Mouse (Mus musculus): ENCODE data around the gene Cnih1.
A peak's percentile ranks its signal among the peaks of the same experiment; 100 is the strongest.
"Not testable (repeated sequence)": the region's sequence is repeated elsewhere in the genome, so short reads cannot be mapped to it uniquely, and the experiment has no call there.

Gene Cnih1

DNA sequence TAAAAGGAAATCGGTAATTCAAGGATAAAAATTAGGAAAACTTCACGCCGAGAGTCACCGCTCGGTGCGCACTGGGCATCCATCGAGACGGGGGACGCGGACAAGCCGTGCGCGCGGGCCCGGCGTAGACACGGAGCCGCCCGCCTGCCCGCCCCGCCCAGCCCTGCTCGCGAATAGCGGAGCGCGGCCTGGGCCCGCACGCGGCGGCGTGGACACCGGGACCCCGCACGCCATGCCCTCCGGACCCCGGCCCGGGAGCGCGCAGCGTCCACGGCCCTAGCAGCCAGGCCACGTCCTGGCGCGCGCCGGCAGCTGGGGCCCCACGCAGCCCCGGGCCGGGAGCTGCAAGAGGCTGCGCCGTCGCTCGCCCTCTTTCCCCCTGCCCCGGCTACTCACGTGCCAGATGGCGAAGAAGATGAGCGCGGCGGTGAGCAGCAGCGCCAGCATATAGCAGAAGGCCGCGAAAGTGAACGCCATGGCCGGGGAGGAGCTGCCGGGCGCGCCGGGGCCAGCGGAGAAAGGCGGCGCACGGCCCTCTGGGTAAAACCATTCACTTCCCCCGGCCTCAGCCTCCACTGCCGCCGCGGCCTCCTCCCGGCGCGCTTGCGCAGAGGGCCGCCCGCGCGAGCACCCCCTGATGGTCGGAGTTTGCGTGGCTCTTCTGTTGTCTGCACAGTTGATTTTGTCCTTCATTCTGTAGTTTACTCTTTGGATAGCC, at the start of gene Cnih1:
TSS of gene Cnih1 (minus strand) at position 625 of the 718 bp plus-strand sequence.
- DNase-seq: peak; percentile 89 to 94

DNA sequence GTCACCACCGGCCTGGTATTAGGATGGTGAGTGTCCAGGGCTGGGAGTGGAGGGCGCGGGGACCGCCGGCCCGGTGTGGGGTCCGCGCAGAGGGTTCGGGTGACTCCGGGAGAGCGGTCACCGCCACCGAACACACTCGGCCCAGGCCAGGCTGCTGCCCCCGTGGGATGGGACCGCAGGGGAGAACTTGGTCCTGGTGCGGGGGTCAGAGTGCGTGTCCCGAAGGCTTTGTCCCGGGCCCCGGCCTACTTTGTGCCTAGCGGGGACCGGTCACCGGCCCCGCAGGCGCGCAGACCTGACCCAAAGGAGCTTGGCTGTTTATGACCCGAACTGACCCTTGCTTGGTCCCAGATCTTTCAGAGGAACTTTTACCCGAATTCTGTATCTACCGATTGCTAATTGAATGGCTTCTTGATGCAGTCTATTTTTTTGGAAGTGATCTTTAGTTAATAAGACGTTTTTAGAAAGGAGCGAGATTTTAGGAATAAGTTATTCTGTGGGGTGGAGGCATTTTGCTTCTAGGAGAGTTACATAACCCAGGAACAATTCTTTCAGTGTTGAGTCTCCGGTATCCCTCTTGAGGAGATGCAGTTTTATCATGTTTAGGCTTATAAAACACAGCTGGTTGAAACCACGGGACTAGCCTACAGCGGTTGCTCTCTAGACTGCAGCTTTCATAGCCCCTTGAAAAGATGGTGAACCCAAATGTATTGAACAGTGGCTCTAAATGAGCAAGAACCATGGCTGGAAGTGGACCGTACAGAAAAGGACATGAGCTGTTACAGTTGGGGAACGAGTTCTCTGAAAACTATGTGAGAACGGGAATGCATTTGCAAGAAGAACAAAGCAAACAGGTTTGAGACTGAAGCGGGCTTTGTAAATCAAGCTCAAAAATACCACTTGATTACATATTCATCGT, 44.4 kb upstream of the Cnih1 start:
- DNase-seq: peak; percentile 35 to 71

DNA sequence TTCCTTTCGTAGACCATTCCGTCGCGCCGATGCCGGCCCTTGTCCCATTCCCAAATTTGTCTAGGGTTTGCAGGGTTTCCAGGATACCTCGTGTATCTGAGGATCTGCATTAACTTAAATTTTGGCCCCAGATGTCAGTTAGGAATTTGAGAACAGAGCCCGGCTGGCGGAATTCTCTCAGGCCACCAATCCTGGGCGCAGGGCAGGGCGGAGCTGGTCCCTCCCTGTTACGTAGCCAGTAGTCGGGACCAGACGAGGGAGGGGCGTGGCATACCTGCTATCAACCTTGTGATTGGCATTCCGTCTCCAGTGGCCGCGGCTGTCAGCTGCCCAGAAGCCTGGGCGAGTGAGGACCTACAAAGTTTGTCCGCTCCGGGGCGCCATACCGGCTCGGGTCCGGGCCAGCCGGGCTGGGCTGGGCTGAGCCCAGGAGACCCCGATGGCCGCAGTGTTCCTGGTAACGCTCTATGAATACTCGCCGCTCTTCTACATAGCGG, 43.7 kb upstream of the Cnih1 start, which contains the start of gene Cgrrf1:
TSS of gene Cgrrf1 (plus strand) at position 289 of the 497 bp plus-strand sequence.
- DNase-seq: peak; percentile 99

DNA sequence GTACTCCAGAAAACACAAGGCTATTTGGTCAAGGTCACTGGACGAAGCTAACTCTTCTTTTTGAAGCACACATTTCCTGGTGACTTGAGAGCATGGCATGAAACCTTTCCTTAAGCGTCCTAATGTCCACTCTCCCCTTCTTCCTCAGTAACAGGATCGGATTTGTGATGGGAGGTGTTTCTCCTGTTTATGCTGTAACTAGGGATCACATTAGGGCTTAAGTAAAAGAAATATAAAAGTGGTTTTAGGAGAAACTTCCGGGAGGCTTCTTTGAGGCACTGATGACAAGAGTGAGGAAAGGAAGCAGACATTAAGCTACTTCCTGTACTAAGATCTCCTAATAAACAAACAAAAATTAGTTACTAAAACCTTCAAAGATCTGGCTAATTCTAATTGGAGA, 43.1 kb upstream of the Cnih1 start:
- no peak for DNase-seq

DNA sequence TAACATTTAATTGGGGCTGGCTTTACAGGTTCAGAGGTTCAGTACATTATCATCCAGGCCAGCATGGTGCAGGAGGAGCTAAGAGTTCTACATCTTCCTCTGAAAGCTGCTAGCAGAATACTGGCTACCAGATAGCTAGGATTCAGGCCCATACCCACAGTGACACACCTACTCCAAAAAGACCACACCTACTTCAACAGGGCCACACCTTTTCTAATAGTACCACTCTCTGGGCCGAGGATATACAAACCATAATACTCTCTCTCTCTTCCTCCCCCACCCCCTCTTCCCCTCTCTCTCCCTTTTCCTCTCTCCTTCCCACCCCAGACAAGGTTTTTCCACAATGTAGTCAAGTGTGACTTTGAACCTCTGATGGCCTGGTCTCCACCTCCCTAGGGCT, 39.2 kb upstream of the Cnih1 start:
- DNase-seq: no peak

DNA sequence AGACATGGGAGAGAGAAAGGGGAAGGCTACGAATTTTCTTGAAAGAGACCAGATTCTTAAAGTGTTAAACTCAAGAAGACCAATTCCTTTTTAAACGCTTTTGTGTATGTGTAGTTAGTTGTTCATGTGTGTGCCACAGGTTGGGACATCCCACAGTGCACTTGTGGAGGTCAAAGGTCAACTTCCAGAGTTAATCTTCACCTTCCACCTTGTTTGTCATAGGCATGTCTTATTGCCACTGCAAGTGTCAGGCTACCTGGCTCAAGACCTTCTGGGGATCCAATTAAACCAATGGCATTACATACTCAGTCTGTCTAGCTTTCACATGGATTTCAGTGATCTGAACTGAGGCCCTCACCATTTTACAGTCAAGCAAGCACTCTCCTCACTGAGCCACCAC, 35.8 kb upstream of the Cnih1 start:
- DNase-seq: peak; percentile 38 to 53

DNA sequence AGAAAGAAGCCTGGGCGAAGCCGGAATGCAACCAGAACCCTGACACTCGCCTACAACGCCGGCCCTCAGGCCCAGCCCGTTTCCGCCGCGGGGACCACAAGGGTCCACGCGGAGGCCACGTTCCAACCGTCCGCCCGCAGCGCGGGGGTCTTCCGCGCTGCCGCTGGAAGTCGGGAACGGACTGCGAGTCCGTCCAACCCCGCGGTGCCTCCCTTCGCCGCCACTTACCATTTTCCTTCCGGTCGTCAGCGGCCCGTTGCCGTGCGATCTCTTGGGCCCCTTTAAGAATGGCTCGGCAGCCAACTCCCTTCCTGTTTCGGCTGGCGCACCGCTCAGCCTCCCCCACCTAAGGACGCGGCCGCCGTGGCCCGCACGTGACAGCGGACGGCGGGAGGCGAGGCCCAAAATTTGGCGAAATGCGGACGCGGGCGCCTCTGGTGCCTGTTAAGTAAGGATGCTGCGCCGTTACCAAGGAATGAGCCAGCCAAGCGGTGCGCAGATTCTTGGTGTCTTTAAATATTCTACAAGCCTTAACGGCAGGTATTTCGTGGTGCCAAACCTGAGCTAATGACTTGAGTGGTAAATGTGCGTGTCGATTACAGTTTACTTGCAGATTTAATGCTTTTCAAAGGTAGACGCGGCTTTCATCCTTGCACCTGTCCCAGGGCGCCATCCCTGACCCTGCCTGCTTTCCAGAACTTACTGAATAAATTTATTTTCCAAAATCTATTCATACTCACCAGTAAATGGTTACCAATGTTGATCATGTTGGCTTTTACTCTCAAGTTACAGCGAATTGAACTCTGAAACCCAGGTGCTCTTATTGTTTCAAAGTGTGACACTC, 33.9 kb upstream of the Cnih1 start, which contains the start of gene Gmfb:
TSS of gene Gmfb (minus strand) at position 370 of the 844 bp plus-strand sequence.
- peak; percentile 96 to 97 for DNase-seq

DNA sequence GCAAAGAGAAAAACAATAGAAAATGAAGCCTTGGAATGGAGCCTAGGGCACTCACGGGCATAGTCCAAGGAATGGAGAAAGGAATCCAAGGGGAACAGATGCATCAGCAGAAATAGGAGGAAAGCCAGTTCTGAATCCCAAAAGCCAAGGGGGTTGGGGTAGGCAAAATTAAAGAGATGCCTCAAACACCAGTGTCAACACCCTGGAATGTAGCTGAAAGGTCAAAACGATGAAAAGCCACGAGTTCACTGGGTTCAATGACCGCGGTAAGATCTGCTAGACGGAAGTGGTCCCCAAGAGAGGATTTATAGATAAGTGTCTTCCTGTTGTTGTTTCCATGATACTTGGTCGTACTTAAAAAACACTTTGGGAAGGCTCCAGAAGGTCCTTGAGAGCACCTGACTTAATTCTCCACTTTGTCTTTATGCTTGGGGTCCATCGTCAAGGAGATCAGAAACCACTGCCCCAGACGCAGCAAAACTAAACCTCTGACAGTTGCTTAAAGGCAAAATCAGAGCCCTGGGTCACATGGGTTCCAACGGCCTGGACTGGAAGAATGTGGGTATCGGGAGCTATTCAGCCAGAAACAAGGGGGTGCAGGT, 33.2 kb upstream of the Cnih1 start:
- peak; percentile 57 to 69 for DNase-seq

DNA sequence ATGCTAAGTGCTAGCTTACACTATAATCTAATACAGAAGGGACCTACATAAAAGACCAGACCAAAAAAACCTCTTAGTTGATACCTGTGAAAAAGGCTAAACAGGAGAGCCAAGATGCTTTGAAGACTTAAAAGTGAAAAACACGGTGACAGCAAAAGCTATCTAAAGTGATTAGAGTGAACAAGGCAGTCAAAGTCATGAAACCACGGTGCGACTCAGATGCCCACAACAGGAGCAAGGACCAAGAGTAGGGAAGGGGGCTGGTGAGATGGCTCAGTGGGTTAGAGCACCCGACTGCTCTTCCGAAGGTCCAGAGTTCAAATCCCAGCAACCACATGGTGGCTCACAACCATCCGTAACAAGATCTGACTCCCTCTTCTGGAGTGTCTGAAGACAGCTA, 31.8 kb upstream of the Cnih1 start:
- DNase-seq: not testable (repeated sequence)

DNA sequence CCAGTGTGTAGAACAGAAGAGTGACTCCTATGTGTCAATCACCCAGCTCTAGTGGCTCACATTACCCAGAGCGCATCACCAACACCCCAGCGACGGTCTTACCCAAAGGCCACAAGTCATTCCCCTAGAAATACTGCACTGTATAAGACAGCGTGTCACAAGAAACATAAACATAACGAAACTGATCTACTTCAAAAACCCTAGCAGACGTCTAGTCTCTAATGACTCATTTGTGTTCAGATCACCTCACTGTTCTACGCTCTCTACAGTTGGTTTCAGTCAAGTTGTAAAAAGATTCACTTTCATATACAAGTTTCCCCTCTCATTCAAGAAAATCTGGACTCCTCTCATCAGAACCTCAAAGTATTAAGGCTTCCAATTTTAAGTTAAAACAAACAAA, 30.5 kb upstream of the Cnih1 start:
- DNase-seq: no peak

DNA sequence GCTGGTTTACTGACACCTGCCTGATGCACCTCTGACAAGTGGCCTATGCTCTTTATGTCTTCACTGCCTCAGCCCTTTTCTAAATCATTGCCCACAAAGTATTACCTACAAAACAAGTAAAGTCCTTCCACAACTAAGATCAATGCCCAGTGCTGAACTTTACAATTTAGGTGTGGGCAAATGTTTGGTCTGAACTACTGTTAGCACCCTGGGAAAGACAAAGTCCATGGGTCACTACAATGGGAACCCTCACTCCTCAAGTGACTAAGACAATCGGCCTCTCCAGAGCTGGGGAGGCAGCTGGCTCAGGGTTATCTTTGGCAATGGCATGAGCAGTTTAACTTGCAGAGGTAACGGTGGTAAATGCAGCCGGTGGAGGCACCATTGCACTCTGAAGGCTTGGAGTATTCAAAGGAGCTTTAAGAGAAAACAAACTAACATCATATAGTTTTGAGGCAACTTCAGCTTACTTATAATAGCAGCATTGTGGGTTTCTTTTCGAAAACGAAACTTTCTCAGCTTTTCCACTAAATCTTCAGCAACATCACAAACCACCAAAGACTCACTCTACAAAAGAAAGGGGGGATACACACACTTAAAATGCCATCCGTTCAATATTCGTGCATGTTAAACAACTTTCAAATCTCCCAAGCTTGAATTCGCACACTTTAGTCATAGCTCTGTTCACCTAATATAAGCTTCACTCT, 28.9 kb upstream of the Cnih1 start:
- no peak for DNase-seq

DNA sequence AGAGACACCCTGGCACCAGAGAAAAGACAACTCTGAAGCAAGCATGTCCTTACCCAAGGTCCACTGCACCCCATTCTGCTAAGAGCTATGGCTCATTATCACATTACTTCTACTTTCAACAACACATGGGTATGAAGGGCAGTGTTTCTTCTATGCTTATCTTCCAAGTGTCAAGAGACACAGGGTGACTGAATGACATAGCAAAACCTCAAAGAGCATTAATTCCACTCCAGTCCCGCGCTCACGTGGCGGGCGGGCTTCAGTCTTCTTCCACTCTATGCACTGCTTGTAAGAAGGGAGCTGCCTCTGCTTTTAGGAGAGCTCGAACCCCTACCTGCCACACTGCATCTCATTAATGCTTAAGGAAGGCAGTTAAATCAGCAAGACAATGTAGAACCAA, 27.4 kb upstream of the Cnih1 start:
- no peak for DNase-seq

DNA sequence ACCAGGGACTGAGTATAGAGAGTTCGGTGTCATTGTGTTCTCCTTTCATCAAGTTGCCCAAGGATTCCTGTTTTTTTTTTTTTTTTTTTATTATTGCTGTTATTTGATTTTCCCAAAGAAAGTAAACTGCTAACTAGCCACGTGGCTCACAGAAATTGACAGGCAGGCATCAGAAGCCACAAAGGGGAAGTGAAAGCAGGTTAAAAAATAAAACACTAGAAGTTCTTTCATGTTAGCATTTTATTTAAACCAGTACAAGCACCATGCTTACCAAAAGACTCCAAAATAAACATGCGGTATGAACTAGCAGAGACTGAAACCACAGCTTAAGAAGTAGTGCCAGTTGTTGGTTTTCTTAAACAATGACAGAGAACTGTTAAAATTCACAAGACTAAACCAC, 19.7 kb upstream of the Cnih1 start:
- no peak for DNase-seq

DNA sequence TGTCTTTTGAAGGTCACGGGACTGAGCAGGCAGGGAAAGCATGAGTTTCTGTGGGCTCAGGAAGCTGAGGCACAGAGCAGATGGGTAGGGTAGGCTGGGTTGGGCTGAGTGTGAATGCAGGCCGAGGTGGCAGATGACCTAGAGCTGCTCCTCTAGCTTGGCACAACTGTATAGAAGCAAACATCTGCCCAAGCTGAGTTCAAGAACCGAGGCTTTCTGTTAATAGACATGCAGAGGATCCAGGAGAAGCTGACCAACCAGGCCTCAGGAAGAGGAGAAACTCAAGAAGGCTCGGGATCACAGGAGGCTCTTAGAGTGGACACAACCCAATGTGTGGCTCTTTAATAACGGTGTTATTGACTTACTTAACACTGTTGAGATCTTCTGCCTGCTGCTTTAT, 18.0 kb upstream of the Cnih1 start:
- no peak for DNase-seq

DNA sequence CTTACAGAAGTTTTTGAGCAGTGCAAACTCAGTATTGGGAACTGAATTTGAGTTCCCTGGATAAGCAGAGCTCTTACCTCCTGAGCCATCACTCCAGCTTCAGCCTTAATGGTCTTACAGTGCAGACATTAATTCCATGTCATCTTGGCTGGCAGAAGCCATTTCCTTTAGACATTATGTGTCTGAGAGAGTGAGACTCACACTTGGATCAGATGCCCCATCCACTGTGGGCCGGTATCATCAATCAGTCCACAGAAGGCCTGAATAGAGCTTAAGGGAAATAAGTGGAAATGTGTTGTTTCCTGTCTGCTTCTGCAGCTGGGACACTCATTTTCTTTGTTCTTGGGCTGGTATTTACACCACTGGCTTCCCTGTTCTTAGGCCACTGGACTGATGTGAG, 15.6 kb upstream of the Cnih1 start:
- peak in 1 of 2 experiments; percentile 21 for DNase-seq

DNA sequence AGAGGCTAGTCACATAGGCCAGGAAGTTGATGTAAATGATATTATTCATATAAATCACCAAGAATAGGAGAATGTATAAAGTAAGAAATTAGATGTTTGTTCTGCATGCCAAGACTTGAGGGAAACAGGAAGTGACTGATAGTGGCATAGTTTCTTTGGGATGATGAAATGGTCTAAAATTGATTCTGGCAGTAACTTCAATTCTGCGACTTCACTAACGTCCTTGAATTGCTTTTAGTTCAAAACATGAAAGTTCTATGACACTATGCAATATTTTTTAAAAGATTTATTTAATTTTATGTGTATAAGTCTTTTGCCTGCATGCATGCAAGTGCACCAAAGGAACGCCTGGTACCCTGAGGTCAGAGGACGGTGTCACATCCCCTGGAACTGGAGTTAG, 15.0 kb upstream of the Cnih1 start:
- no peak for DNase-seq

DNA sequence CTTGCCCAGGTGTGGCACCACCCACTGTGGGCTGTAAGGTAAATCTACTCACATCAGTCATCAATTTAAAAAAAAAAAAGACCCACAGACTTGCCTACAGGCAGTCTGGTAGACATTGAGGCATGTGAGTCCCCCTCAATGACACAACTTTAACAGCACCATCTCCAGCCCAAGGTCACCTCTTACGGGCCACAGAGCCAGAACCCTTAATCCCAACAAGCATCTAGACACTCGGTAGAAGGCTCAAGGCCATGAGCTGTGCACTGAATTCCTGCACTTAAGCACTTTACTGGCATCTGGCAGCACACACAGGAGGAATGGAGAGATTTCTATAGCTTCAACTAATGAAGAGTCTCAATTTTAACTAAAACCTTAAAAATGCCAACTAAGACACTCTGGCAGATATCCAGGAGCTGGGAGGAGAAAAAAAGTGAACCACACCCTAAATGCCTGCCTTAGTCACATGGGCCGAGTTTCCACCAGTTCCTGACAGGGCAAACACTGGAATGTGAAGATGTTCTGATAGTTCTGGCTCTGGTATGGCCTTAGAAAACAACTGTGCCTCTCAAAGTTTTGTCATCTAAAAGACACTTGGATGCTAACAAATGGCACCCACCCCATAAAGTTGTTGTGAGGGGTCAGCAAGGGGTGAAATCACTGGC, 12.6 kb upstream of the Cnih1 start:
- peak; percentile 41 to 45 for DNase-seq

DNA sequence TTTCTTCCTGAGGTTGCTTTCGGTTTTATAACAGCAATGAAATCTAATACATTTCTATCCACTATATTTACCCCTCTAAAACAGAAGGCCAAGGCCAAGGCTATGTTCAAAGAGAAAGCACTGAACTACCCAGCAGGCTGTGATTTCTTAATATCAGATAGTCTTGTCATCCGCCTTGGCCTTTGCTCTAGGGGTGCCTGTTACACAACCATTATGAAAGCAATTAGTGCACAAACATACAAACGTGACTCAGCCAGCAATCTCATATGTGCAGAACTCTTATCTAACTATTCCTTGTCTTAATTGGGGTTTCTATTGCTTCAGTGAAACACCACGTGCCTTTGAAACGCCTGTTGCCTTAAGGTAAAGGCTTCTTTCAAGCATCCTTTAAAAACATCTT, 5.9 kb upstream of the Cnih1 start:
- no peak for DNase-seq

DNA sequence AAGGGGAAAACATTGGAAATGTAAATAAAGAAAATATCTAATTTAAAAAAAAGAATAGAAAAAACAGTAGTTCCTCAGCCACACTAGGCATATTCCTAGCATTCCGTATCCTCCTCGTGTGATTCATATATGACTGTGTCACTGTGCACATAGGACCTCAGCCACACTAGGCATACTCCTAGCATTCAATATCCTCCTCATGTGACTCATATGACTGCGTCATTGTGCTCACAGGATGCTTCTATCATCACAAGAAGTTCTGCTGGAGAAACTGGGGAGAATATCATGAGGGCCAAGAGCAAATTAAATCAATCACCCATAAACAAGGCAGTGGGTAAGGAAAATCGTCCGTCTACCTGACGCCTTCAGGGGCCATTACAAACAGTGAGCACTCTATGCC, 2.5 kb upstream of the Cnih1 start:
- no peak for DNase-seq

DNA sequence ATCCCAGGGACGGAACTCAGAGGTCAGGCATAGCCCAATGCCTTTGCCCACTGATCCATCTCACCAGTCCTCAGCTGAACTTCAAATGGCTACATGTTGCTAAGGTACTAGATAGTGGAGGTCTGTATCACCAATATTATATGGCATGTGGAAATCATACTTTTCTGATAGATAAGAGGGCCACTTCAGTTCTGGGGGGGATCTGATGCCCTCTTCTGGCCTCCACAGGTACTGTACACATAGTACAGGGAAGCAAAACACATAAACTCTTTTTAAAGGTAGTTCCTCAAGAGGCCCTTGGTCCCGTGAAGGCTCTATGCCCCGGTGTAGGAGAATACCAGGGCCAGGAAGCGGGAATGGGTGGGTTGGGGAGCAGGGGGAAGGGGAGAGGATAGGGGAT, 2.1 kb upstream of the Cnih1 start:
- peak in 1 of 2 experiments; percentile 16 for DNase-seq

DNA sequence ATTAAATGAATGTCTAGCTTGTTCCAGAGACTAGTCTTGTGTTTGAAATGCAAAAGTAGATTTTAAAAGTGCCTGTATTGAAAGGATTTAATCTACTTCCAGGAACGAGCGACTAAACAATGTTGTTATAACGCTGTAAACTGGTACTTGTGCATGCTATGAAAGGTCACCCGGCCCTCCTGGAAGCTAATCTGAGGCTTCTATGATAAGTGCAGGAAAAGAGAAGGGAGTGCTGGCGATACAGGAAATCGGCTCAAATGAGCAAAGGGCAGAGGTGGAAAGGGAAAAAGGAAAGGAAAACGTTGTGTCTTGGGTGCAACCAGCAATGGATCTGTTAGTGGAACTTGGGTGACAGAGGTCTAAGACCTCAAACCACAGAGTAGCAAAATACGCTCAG, 292 bp upstream of the Cnih1 start:
- peak; percentile 18 to 26 for DNase-seq
